Mouse (Mus musculus) retina, postnatal 1 day (tissue): ENCODE results near the gene Phf24.
"Not testable (repeated sequence)": the region's sequence is repeated elsewhere in the genome, so short reads cannot be mapped to it uniquely, and the experiment has no call there.

Source experiments
- DNase-seq: peaks from one replicate; pipeline ENCODE4 v3.0.0-alpha.2; 2012

Phf24 gene

GRCm38 (mm10) chr4:42951206-42952195 lies 35.0 kb downstream of the Phf24 start:
- peak; percentile 49 for DNase-seq

GRCm38 (mm10) chr4:42952563-42952962 lies 36.1 kb downstream of the Phf24 start:
- DNase-seq = no peak

GRCm38 (mm10) chr4:42953435-42954094 lies 37.1 kb downstream of the Phf24 start:
- DNase-seq = peak; percentile 67

- DNase-seq = peak; percentile 83
These were observed 37.8 kb downstream of the Phf24 start for GRCm38 (mm10) chr4:42954297-42954696.

GRCm38 (mm10) chr4:42955200-42955599 lies 38.7 kb downstream of the Phf24 start:
- DNase-seq = no peak

- no peak for DNase-seq
These were observed 40.1 kb downstream of the Phf24 start for GRCm38 (mm10) chr4:42956581-42956980.

- DNase-seq = no peak
These were observed 40.8 kb downstream of the Phf24 start for GRCm38 (mm10) chr4:42957306-42957705.

- DNase-seq = no peak
These were observed 41.5 kb downstream of the Phf24 start for GRCm38 (mm10) chr4:42957979-42958378.

- DNase-seq = no peak
These were observed 42.5 kb downstream of the Phf24 start for GRCm38 (mm10) chr4:42958942-42959341.

GRCm38 (mm10) chr4:42959382-42959781 lies 42.9 kb downstream of the Phf24 start:
- no peak for DNase-seq

GRCm38 (mm10) chr4:42961592-42961991 lies 45.1 kb downstream of the Phf24 start:
- peak; percentile 77 for DNase-seq

- DNase-seq = no peak
These were observed 47.0 kb downstream of the Phf24 start for GRCm38 (mm10) chr4:42963480-42963879.

- DNase-seq = peak; percentile 79
These were observed 48.7 kb downstream of the Phf24 start for GRCm38 (mm10) chr4:42965039-42965719.

- no peak for DNase-seq
These were observed 52.8 kb downstream of the Phf24 start, which contains the start of gene 1700022I11Rik for GRCm38 (mm10) chr4:42969304-42969703. 1700022I11Rik (plus strand) TSS chr4:42969604.

GRCm38 (mm10) chr4:42972952-42973351 lies 56.5 kb downstream of the Phf24 start:
- DNase-seq = no peak

- no peak for DNase-seq
These were observed 57.4 kb downstream of the Phf24 start for GRCm38 (mm10) chr4:42973868-42974267.

- no peak for DNase-seq
These were observed 61.6 kb downstream of the Phf24 start for GRCm38 (mm10) chr4:42978062-42978461.

GRCm38 (mm10) chr4:42980467-42980866 lies 64.0 kb downstream of the Phf24 start:
- not testable (repeated sequence) for DNase-seq

- DNase-seq = no peak
These were observed 71.8 kb downstream of the Phf24 start for GRCm38 (mm10) chr4:42988296-42988695.
